Mouse (Mus musculus) embryonic facial prominence, embryonic 14.5 days (tissue): ENCODE results near the gene Ccdc106. TPM values are rescaled to one million over a fixed set of nuclear protein-coding genes. Genes with fewer than 3 reads are reported as not detected.
"Not testable (repeated sequence)": the region's sequence is repeated elsewhere in the genome, so short reads cannot be mapped to it uniquely, and the experiment has no call there.

Source experiments
- ATAC-seq: fragments of 200-750 bp; cut with Nextera tagmentation; 2 replicates; pipeline ENCODE4 v1.8.0; 2017; ENCODE audit warnings: low read depth, moderate number of reproducible peaks, moderate TSS enrichment
- DNase-seq: peaks from one replicate; pipeline ENCODE4 v3.0.0-alpha.2; 2015; ENCODE audit warnings: low spot score
- H3K27ac ChIP-seq: fragments of 300-500 bp; sonication (generic); replicated peaks from 2 replicates; pipeline ENCODE4 v1.5.1; 2014; ENCODE audit warnings: low read depth, mild to moderate bottlenecking, low read length, moderate library complexity
- H3K27me3 ChIP-seq: fragments of 300-500 bp; sonication (generic); replicated peaks from 2 replicates; pipeline ENCODE4 v1.6.1; 2014; ENCODE audit warnings: low read length; ENCODE audit not compliant: control insufficient read depth, insufficient read depth
- H3K36me3 ChIP-seq: fragments of 300-500 bp; sonication (generic); 2 replicates; pipeline ENCODE4 v1.6.1; 2014; ENCODE audit warnings: low read length, mixed read lengths; ENCODE audit not compliant: control insufficient read depth, insufficient read depth
- H3K4me1 ChIP-seq: fragments of 300-500 bp; sonication (generic); 2 replicates; pipeline ENCODE4 v1.6.1; 2014; ENCODE audit warnings: antibody characterized with exemption, low read length; ENCODE audit not compliant: control insufficient read depth, insufficient read depth
- H3K4me2 ChIP-seq: fragments of 300-500 bp; sonication (generic); 2 replicates; pipeline ENCODE4 v1.6.1; 2014; ENCODE audit warnings: low read depth, mild to moderate bottlenecking, low read length, moderate library complexity, mixed read lengths
- H3K4me3 ChIP-seq: fragments of 300-500 bp; sonication (generic); 2 replicates; pipeline ENCODE4 v1.5.1; 2014; ENCODE audit warnings: low read depth, mild to moderate bottlenecking, low read length
- H3K9ac ChIP-seq: fragments of 300-500 bp; sonication (generic); 2 replicates; pipeline ENCODE4 v1.6.1; 2014; ENCODE audit warnings: low read depth, mild to moderate bottlenecking, low read length, moderate library complexity, mixed read lengths
- H3K9me3 ChIP-seq: fragments of 300-500 bp; sonication (generic); 2 replicates; pipeline ENCODE4 v1.6.1; 2016; ENCODE audit warnings: low read length; ENCODE audit not compliant: control insufficient read depth
- WGBS: fragments of 180-500 bp; shearing (Covaris S2); extraction: QIAGEN DNeasy Blood & Tissue Kit; methylation state at CpG from one replicate; pipeline ENCODE4 v1.1.7; 2014; 5-methylcytosine and 5-hydroxymethylcytosine counted together
- polyA plus RNA-seq: library from polyadenylated mRNA; unstranded; fragments of >200 nt; fragmentation: Nextera tagmentation; extraction: Ambion mirVana; gene quantifications from 2 replicates; pipeline ENCODE4 v1.2.1, GENCODE M21; 2014

The Ccdc106 gene
- polyA plus RNA-seq, 1 experiment from 2014 or later, result 21.6 TPM

DNA sequence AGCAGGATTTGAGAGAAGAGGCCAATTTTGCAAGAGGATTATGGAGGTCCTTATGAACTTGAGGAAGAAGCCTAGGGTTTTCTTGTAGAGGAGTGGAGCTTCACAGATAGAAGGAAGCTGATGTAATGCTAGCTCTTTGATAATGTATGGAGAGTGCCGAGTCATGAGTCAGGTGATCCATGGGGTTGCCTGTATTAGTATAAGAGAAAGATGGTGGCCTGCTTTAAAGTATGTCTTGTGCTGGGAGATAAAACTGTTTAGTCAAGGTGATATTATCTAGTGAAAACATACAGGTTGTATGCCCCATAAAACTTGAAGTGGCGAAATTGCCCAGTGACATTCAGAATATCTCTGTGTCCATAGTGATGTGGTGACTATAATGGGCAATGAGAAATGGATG is 56.6 kb downstream of the Ccdc106 start:
- Histone ChIP-seq H3K36me3 (peaks cover 73% of the 10 kb centered on the region), H3K27me3 (no peaks in the 10 kb centered on the region), H3K27ac (no peak overlapping the region), H3K4me2 (no peak overlapping the region), H3K9me3 (no peaks in the 10 kb centered on the region), H3K4me3 (no peak overlapping the region), H3K9ac (no peak overlapping the region), H3K4me1 (peaks cover 9% of the 10 kb centered on the region; the same call in 1 of the 2 replicates)
- 85% methylated on average over 2 of the region's 2 CpGs for WGBS
- DNase-seq (no peak), ATAC-seq (no peak)

DNA sequence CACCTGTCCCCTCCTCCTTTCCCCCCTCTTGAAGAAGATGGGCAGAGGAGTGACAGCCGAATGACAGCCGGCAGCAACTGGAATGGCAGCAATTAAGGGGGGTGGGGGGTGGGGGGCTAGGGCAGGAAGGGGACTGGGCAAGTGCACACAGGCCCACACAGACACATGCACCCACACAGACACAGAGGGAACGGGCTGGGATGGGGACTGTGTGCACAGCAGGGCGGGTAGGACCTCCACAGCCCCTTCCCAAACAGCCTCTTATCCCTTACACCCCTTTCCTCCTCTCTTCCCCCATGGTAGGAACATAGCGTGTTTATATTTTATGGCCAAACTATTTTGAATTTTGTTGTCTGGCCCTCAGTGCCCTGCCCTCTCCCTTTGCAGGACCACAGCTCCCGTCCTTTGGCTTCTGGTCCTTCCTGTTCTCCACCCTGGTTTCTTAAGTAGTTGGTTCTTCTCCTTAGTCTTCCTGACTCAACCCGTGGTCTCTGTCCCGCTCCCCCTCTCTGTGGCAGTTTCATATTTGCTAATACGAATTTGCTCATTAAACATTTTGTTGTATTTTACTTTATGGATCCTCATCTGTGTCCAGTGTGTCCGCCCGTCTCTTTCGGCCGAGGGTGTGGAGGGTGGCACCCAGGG is 59.1 kb downstream of the Ccdc106 start:
- not testable (repeated sequence) for H3K27me3 ChIP-seq, DNase-seq, ATAC-seq, H3K9me3 ChIP-seq, H3K4me1 ChIP-seq
- H3K27ac ChIP-seq, result peak overlapping the region; percentile 94
- peak overlapping the region; percentile 100 for H3K4me3 ChIP-seq
- H3K36me3 ChIP-seq, result peaks cover 64% of the 10 kb centered on the region
- H3K9ac ChIP-seq, result peak overlapping the region; percentile 98
- WGBS, result 36% methylated on average over 9 of the region's 13 CpGs
- H3K4me2 ChIP-seq, result peak overlapping the region; percentile 69

DNA sequence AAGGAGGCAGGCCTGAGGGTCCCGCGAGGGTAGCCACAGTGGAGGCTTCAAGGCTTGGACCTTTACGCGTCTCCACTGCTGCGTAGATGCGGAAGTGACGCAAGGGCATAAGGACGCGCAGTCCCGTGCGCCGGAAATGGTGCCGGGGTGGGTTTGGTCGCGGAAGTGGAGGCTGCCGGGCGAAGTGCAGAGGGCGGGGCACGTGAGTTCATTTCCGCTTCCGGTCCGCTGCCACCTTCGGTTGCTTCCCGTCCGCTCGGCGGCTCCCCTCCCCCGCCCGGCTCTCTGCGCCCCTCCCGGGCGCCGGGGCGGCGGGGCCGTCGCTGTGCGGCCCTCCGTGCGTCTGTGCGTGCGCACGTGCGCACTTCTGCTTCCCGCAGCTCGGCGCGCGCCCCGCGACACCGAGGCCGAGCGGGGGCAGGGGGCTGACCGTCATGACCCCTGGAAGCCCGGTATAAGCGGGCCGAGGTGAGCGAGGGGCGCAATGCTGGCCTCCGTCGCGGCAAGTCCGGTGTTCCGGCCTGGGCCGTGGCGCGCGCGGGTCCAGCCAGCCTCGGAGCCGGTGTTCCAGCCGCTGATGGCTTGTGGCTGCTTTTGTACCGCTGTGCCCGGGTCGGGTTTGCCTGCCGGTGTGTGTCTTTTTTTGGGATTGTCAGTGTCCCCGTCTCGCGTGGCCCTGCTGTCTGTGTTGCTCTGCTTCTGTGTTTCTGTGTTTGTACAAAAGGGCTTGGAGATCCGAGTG is 59.8 kb downstream of the Ccdc106 start, which contains the start of gene Epn1:
TSS of gene Epn1 (plus strand) at position 226 of the 742 bp plus-strand sequence.
- DNase-seq (peak; percentile 98), ATAC-seq (peak; percentile 98)
- Histone ChIP-seq H3K27ac (peak within 1 kb of the TSS; percentile 94), H3K9me3 (no peaks in the 10 kb centered on the region), H3K4me1 (peaks cover 10% of the 10 kb centered on the region; the same call in 1 of the 2 replicates), H3K36me3 (peaks cover 64% of the 10 kb centered on the region), H3K9ac (peak within 1 kb of the TSS; percentile 98), H3K4me3 (peak within 1 kb of the TSS; percentile 100), H3K27me3 (no peaks in the 10 kb centered on the region), H3K4me2 (peak within 1 kb of the TSS; percentile 69)
- WGBS, result 2% methylated on average over 18 of the region's 81 CpGs

DNA sequence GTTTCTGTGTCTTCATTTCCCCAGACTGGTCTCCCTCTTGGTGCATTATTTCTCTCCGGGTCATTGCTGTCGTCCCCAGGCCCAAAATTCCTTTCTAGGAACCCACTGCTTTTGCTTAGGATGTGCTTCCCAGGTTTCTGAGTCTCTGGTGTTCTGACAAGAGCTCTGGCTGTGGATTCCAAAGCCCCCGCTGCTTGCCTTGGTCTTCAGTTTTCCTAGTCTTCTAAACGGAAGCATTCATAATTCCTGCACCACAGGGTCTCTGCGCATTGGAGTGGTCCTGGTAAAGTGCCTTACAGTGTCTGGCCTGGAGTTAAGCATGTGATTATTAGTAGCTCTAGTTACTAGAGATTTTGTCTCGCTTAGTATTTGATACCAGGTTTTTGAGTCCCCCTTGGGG is 60.5 kb downstream of the Ccdc106 start:
- Histone ChIP-seq H3K9me3 (no peaks in the 10 kb centered on the region), H3K4me3 (peak overlapping the region; percentile 100), H3K27me3 (no peaks in the 10 kb centered on the region), H3K4me1 (peaks cover 10% of the 10 kb centered on the region; the same call in 1 of the 2 replicates), H3K9ac (peak overlapping the region; percentile 98), H3K27ac (peak overlapping the region; percentile 94), H3K36me3 (peaks cover 65% of the 10 kb centered on the region), H3K4me2 (peak overlapping the region; percentile 69)
- 8% methylated on average over 6 of the region's 6 CpGs for WGBS
- no peak for DNase-seq
- ATAC-seq, result no peak

DNA sequence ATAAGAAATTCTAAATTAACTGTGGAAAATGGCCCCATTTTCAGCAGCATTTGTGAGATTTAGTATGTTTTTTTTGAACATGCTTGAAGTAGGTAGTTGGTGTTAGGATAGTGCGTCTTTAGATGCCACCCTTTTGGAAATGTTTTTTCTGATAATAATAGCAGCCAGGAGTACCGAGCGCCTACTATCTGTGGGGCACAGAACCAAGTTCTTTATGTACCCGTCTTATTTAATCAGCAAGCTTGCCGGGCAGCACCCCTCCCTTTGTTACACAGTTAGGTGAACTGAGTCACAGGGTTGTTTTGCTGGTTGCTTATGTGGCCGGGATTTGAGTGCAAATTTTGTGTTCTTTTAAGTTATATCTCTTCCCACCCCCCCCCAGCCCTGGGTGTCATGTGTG is 60.9 kb downstream of the Ccdc106 start:
- DNase-seq (no peak), ATAC-seq (no peak)
- peaks cover 10% of the 10 kb centered on the region; the same call in 1 of the 2 replicates for H3K4me1 ChIP-seq
- peak overlapping the region; percentile 100 for H3K4me3 ChIP-seq
- no peaks in the 10 kb centered on the region for H3K27me3 ChIP-seq
- H3K9ac ChIP-seq, result peak overlapping the region; percentile 98
- WGBS, result 72% methylated on average over 6 of the region's 6 CpGs
- peak overlapping the region; percentile 69 for H3K4me2 ChIP-seq
- H3K9me3 ChIP-seq, result no peaks in the 10 kb centered on the region
- H3K36me3 ChIP-seq, result peaks cover 65% of the 10 kb centered on the region
- no peak overlapping the region for H3K27ac ChIP-seq

DNA sequence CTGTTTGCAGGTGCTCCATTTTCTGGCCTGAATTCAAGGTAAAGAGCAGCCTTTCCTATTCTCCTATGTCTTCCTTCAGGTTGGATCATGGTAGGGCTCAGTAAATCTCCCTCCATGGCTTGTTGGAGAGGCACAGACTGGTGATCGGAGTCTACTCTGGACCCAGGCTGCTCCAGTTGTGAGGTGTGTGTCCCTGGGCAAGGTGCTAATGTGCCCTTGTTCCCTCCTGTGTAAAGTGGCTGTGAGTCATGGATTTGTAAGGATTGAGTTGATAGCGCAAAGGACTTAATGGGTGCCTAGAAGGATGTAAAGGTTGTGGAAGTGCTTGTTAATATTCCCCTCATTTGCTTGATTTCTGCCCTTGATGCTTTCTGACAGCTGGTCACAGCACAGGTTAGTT is 61.6 kb downstream of the Ccdc106 start:
- ATAC-seq (no peak), DNase-seq (no peak)
- H3K4me1 ChIP-seq, result peaks cover 10% of the 10 kb centered on the region; the same call in 1 of the 2 replicates
- H3K27ac ChIP-seq, result no peak overlapping the region
- 0 out of 2 replicates have a peak overlapping the region, but pooled peaks have one; percentile 12 for H3K4me2 ChIP-seq
- no peak overlapping the region; the same call in 1 of the 2 replicates for H3K9ac ChIP-seq
- WGBS, result 94% methylated on average over 2 of the region's 2 CpGs
- H3K4me3 ChIP-seq, result peak overlapping the region; percentile 0; the same call in 1 of the 2 replicates
- no peaks in the 10 kb centered on the region for H3K27me3 ChIP-seq
- H3K36me3 ChIP-seq, result peaks cover 64% of the 10 kb centered on the region
- no peaks in the 10 kb centered on the region for H3K9me3 ChIP-seq

DNA sequence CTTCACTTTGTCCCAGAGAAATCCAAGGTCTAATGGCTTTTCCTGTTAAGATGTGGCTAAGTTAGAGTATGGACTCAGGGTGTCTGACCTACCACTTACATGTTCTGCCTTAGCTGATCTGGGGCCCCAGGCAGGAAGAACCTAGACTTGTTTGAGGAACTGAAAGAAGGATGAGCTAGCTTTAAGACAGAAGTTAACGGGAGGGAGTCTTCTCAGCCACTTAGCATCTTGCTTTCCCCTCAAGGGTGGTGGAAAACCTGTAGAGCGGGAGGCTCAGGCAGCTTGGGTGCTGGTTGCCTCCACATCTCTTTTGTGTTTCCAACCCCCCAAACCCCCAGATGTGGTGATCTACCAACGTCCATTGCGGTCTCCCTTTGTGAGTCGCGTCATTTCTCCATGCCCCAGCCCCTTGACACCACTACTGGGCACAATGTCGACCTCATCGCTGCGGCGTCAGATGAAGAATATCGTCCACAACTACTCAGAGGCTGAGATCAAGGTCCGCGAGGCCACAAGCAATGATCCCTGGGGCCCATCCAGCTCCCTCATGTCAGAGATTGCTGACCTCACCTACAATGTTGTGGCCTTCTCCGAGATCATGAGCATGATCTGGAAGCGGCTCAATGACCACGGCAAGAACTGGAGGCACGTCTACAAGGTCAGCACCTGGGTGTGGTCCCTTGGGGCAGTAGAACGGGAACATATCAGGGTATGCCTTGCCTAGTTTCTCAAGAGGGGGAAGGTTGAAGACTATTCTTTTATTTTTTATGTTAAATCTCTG is 63.2 kb downstream of the Ccdc106 start:
- DNase-seq, result no peak
- Histone ChIP-seq H3K36me3 (peaks cover 54% of the 10 kb centered on the region), H3K4me2 (no peak overlapping the region), H3K27ac (no peak overlapping the region), H3K27me3 (no peaks in the 10 kb centered on the region), H3K9me3 (no peaks in the 10 kb centered on the region), H3K4me3 (no peak overlapping the region), H3K4me1 (peaks cover 10% of the 10 kb centered on the region; the same call in 1 of the 2 replicates), H3K9ac (no peak overlapping the region)
- 89% methylated on average over 18 of the region's 18 CpGs for WGBS
- no peak for ATAC-seq

DNA sequence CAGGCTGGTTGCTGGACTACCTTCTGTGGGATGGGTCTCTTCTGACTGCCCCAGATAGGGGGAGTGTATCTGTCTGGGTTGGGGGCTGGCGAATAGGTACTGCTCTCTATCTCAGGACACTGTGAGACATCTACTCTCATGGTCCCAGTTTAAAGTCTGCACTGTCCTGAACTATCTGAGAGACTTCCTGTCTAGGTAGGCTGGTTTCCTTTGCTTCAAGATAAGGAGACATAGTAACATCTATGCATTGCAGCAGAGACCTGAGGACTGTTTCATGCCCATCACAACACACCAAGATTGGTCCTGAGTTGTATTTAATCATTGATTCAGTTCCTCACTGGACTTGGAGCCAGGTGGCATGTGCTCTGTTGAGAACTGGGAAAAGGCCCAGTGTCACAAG is 65.2 kb downstream of the Ccdc106 start:
- 92% methylated on average over 1 of the region's 1 CpGs for WGBS
- no peak for ATAC-seq

More for the DNA sequence above, 65.2 kb downstream of the Ccdc106 start:
- no peak for DNase-seq
- Histone ChIP-seq H3K27me3 (no peaks in the 10 kb centered on the region), H3K36me3 (peaks cover 56% of the 10 kb centered on the region), H3K9me3 (no peaks in the 10 kb centered on the region), H3K4me3 (no peak overlapping the region), H3K9ac (no peak overlapping the region), H3K27ac (no peak overlapping the region), H3K4me2 (no peak overlapping the region), H3K4me1 (peaks cover 10% of the 10 kb centered on the region; the same call in 1 of the 2 replicates)
